Mouse (Mus musculus) kidney, adult 2 months (tissue): Measurements from ENCODE around the gene Tex29.

Experiments
- CTCF ChIP-seq: fragments of 200-500 bp; conservative IDR thresholded peaks from 2 replicates; pipeline ENCODE4 v1.5.1; 2011; ENCODE audit warnings: low read depth, mild to moderate bottlenecking, control low read depth, low read length, moderate library complexity, mixed read lengths; ENCODE audit not compliant: insufficient read depth, insufficient read length
- POLR2A ChIP-seq: fragments of 200-500 bp; IDR thresholded peaks from one replicate; pipeline ENCODE4 v1.6.1; 2011; ENCODE audit warnings: low read depth, low read length, control low read depth

DNA sequence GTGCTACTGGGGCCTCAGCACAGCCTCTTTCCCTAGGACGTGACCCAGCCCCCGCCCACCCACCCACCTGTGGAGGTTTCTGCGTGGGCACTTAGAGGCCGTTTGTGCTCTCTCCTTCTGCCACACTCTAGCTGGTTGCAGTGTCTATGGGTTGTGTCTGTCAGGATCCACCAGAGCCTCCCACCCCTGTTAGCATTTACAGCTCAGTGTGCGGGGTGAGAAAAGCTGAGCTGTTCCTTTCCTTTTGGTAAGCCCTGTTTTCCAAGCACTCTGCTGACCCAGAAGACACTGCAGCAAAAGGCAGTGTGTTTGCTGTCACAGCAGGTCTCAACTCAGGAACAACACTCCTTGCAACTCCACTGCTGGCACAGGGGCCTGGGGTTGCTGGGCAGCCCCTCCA is 6.1 kb upstream of the Tex29 start:
- TF ChIP-seq POLR2A (no peak), CTCF (no peak)
